Mouse (Mus musculus): ENCODE data around the gene Sept5.

Sept5 gene

DNA sequence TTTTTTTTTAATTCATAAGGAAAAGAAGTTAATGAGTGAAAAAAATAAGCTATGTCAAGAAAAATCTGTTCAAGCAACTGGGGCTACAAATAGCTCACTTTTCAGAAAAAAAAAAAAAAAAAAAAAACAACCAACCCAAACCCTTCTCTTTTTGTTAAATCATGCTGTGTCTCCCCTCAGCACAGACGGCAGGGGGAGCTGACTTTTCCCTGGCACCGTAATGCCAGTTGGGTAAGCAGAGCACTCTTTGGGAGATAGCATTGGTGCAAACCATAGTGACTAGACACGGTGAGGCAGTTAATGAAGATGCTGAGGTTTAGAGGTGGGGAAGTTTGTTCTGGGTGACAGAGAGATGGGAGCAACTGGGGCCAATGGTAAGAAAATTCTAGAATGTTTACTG lies 2.3 kb upstream of the Sept5 start:
- DNase-seq, result no peak

DNA sequence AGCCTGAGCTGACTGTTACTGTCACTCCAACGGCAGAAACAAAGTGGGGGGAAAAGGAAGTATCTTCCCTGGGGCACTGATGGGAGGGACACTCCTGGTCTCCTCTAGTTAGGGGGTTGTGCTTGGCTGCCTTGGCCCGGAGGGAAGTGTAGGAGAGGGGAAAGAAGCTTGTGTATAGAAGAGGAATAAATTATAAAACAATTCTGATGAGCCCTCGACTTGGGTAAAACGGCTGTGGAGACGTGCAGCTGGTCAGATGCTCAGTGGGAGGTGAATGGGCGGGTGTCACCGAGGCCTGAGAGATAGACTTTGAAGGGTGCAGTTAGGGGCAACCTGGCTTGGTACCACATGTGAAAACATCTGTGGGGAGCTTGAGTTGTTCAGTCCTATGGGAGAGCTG lies 1.4 kb upstream of the Sept5 start:
- no peak for DNase-seq

DNA sequence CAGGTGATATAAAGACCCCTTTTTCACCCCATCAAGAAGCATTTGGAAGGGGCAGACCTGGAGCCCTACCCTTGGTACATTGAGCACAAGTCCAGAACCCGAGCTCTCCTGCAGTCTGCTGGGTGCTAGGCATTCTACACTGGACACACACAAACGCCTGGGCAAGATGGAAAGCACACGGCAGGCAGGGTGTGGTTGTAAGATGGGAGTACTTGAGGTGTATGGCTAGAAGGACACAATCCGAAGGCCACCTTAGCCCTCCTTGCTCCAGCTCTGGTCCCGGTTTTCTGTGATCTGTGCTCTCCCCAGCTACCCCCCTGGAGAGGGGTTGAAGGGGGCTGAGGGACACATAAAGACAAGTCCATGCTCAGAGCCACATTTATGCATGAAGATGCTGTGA lies 537 bp upstream of the Sept5 start:
- DNase-seq, result no peak

DNA sequence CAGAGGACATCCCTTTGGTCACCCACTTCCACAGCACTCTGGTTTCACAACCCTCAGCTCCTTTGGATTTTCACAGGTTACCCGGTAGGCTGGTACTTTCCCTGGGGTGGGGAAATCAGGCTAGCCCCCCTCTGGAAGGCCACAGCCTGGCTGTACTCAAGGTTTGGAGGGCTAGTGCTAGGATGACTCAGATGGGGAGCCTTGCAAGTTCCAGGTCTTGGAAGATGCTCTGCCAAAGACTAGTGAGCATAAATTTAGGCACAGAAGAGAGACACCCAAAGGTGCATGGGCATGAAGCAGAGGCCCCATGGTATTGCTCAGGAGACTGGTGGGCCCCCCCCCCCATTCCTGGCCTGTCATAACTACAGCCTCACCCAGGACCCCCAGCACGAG lies 810 bp downstream of the Sept5 start:
- DNase-seq, result no peak

DNA sequence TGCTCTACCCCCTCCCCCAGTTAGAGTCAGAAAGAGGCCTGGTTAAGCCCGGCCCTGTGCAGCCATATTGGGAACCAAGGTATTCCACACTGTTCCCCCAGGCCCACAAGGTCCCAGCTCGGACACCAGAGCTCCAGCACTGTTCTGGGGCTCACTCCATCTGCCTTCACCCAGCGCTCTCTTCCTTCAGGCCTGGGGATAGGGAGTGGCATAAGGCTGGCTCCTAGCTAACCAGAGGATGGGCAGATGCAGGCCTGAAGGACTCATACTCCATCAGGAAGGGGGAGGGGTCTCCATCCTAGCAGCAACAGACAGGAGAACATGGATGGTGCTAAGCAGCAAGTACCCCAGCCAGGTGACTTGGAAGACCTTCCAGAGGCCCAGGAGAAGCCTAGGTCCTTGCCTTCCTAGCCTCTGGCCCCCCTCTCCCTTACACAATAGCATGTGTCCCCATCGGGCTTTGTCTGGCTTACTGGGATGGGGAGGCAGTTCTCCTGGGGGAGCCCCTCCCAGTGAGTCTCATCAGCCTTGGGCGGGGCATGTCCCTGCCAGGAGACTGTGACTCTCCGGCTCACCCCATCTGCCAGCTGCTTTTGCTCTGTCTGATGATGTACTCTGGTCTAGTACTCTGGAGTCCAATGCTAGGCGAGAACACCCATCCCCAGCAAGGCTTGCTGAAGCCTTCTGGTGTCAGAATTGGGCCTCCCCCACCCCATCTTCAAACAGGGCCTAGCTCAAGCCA lies 1.4 kb downstream of the Sept5 start:
- DNase-seq, result no peak

DNA sequence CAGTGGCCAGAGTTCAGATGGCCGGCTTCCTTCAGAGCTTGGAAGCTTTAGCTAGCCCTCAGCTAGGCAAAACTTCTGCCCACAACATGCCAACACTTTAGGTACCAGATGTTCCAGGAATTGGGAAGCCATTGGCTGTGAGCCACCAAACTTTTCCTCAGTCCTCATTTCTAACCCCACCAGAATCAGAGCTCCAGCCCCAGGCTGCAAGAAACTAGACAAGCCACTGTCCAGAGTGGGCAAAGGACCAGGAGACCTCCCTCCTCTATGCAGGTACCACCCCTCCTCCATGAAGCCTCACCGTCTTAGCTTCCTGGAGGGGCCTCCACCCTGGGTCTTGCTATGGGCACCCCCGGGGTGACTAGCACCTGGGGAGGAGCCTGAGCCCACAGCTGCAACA lies 2.6 kb downstream of the Sept5 start:
- no peak for DNase-seq

DNA sequence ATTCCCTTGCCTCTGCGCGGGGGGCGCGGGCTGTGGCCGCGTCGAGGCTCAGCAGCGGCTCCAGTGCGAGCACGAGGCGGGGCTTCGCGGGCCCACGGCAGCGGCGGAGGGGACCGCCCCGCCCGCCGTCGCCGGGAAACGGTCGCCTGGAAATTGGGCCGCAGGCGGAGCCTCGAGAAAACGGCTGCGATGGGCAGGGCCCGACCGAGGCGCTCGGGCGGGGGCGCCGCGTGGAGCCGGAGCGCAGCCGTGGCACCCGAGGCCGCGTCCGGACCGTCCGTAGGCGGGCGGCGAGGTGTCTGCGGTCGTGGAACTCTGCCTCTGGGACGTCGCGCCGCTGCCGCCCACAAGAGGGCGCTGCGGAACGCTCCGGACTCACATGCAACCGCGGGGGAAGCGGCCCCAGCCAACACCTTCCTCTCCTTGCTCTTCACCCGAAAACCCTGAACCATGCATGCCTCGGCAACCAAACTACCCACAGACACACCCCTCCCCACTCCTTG lies 3.3 kb downstream of the Sept5 start, which contains the start of gene Gm49601:
TSS of gene Gm49601 (minus strand) at position 52 of the 503 bp plus-strand sequence.
- peak; percentile 82 for DNase-seq

DNA sequence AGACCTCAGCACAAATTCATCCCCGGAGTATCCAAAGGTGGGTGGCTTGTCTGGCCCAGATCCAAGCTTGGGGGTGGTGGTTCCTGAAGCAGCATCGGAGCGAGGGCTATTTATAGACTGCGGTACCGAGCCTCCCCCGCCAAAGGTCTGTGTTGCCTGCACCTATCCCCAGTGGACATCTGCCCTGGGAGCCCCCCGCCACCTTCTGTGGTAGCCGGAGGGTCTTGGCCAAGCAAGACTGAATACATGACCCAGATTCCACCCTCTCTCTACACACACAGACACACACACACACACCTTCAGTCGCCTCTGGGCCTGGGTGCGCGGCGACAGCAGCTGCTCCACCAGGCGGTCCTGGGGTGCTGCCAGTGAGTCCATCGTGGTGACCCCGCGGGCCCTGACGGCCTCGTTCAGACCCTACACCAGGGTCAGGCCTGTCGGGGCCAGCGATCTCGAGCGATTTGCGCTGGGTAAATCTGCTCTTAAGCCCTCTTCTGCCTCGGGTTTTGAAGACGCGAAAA lies 3.9 kb downstream of the Sept5 start:
- no peak for DNase-seq

DNA sequence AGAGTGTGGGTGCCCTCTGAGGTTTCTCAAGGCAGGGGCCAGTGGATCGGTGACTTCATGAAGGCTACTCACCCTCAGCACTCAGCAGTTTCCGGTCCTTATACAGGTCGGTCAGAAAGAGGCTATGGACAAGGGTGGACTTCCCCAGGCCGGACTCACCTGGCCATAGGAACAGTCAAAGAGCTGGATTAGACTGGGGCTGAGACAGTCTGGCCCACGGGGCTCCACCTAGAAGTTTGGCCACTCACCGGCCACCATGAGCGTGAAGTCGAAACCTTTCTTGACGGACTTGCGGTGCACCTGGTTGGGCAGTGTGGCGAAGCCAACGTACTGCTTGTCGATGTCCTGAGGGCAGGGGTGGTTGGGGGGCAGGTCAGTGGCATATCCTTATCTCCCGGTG lies 4.7 kb downstream of the Sept5 start:
- no peak for DNase-seq

DNA sequence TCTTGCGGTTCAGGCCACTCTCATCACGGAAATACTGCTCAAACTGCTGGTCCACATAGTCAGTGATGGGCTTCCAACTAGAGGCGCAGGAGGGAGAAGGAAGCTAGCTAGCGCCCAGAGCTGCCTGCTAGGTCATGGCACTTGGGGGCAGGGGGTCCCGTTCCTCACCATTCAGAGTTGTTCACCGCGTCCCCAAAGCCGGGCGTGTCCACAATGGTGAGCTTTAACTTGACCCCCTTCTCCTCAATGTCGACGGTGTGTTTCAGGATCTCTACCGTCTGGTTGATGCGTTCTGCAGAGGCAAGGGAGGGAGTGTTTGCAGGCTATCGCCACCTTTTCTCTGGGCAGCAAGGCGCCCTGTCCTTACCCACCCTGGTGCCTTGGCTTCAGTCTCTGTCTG lies 5.1 kb downstream of the Sept5 start:
- DNase-seq, result no peak

DNA sequence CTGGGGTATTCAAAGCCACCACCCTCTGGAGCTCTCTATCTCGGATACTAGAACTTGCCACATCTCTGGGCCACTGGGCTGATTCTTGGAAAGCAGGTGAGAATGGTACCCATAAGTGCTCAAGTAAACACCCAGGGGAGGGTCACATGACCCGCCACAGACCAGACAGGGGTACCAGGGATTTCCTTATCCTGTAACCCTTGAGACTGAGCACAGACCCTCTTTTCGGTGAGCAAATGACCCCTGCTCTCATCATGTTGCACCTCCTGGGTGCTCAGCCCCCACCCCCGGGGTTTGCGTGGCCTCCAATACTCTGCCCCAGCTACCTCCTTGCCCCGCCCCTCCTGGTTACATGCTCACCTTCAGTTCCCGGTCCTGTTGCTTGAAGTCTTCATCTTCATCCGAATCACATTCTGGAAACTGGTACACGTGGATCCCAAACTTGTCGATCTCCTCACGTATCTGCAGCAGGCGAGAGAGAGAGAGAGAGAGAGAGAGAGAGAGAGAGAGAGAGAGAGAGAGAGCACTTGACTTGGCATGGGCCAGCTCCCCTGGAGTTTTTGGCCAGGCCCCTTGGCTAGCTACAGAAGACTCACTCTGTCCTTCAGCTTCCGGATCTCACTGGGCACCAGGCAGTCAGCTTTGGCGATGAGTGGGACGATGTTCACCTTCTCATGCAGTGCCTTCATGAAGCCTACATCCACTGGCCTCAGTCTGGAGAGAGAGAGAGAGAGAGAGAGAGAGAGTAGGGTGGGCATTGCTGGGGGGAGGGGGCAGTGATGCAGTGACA lies 5.8 kb downstream of the Sept5 start:
- no peak for DNase-seq

DNA sequence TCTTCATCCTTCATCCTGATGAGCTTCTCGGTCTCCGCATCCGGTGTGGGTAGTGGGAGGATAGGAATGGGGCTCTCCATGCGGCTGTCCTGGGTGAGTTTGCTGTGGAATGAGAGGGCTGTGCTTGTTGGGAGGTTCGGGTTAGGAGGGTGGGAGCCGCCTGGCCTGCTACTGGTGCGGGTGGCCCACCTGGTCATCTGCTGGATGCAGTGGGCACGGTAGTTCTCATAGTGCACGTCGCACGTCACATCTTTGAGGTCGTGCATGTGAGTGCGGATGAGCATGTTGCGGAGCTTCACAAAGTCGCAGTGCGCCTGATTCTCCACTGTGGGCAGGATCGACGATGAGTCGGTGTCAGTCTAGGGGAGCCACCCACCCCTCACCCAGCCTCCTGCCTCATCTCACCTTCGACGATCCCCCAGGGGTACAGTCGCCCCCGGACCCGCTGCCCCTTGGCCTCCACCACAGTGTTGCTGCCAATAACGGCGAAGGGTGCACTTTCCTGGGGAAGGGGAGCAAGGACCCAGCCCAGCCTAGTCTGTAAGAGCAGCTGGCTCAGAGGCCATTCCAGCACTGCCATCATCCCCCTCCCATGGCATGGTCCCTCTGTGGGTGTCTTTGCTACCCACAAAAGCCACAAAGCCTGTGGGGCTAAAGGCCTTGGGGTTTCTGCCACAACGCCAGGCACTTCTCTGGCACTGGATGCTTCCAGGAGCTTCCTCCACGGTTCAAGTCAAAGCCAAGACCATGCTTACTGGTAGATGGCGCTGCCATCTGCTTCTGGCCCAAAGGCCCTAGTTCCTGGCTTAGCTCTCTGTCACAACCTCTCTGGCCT lies 6.6 kb downstream of the Sept5 start:
- DNase-seq, result no peak

DNA sequence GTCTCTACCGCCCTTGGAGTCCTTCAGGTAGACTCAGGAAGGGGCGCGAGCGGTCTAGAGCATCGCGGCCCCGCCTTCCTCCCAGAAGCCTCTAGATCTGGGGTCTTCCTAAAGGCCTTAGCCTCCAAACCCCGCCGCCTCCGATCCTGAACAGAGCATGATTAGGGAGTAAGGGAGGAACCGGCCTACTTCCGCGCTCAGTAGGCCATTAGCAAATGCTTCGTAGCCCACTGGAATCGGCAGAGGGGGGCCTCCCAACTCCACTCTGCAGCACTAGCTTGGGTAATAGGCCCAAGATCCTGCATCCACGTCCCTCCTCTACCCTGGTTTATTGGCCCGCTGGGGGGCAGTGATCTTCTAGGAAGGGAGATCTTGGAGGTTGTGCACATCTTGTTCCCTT lies 7.7 kb downstream of the Sept5 start, which contains the start of gene Gp1bb:
TSS of gene Gp1bb (minus strand) at position 385 of the 400 bp plus-strand sequence.
- no peak for DNase-seq

DNA sequence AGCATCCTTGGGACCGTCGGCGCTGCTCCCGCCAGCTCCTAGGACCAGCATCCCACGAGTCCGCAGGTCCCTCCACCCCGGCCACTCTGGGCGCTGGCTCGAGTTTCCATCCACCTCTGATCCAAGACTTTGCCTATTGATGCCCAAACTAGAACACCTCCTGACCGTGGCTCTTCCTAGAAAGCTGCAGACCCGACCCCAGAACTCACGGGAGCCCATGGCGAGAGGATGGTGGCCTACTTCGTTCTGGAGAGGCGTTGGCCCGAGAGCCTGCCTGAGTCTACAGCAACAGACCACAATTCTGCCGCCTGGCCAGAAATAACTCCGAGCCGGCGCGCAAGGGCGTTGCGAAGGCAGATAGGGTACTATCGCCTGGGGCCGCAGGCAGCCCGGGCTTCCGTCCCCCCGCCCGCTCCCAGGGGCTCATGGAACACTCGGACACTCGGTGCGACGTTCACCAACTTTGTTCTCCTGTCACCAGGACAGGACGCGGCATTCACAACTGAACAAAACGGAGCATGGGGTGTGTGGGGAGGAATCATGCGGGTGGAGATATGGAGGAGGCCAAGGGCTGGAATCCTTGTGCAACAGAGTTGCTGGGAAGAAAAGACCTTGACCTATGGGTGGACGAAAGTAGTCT lies 8.3 kb downstream of the Sept5 start:
- no peak for DNase-seq

DNA sequence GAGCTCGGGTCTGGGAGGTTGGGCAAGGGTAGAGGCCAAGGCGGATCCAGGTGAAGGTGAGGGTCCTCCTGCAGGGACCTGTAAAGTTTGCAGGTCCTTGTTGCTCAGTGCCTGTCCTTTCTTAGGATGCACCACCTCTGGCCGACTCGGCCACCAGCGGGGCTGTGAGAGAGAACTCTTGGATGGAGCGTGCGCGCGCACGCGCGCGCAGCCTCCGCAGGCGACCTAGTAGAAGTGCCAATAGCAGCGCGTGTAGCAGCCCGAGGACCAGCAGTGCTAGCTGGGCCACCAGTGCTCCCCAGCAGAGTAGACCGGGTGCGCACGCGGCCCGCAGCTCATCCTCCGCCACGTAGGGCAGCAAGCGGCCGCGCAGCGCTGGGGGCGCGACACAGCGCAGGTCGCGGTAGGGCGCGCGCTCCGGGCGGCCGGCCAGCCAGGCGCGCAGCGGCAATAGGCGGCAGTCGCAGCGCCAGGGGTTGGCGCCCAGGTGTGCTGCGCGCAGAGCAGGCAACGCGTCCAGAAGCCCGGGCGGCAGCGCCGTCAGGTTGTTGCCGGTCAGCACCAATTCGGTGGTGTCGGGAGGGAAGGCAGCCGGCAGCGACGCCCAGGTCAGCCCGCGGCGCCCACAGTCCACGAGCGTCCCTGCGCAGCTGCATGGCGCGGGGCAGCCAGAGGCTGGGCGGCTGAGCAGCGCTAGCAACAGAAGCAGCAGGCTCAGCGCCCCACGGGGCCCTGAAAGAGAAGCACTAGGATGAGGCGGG lies 9.0 kb downstream of the Sept5 start:
- no peak for DNase-seq

DNA sequence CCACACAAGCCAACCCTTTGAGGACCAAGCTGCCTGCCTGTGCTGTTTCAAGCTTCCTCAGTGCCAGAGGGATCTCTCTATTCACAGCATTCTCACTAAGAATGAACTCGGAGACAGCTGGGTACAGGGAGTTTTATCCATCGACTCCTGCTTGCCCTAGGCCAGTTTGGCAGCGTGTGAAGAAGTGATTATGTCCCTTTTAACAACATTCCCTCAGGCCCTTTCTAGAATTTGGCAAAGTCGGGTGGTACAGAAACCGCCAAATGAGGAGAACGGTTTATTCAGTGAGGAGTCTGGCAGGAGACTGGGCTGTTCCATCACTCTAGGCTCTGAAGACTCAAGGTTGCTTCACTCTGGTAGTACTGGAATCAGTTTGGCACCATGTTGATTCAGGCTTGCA lies 9.6 kb downstream of the Sept5 start:
- no peak for DNase-seq

DNA sequence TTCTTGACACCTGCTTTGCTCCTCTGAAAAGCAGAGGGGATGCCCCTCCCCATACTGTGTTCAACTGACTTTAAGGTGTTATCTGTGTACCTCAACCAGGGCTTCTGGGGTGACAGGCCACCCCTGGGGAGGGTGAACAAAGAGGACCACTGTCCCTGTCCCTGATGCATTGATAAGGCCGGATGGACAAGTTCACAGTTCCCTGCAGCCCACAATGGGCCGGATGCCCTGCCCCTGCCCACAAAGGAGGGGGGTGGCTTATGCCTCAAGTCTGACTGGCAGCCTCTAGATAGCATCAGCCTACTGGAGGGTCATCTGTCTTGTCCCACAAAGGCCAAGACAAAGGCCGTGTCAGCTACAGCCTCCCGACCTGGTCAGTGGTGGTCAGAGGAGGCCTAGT lies 10.6 kb downstream of the Sept5 start:
- DNase-seq, result no peak

DNA sequence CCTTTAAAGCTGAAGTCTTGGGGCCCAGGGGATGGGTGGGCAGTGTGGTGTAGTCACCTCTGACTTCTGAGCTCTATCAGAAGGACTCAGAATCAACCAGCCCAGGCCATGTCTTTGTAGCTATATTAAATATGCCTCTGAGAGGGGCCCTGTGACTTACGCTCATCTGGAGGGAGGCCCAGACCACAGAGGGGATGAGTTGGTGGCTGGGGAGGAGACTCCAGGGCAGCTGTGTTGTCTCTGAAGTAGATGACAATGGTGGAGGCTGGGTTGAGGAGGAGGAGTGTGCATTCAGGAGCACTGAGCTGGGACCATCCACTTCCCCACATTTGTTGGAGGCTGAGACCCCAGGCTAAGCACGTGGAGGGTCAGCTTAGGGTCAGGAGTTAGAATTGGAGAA lies 11.5 kb downstream of the Sept5 start:
- no peak for DNase-seq

DNA sequence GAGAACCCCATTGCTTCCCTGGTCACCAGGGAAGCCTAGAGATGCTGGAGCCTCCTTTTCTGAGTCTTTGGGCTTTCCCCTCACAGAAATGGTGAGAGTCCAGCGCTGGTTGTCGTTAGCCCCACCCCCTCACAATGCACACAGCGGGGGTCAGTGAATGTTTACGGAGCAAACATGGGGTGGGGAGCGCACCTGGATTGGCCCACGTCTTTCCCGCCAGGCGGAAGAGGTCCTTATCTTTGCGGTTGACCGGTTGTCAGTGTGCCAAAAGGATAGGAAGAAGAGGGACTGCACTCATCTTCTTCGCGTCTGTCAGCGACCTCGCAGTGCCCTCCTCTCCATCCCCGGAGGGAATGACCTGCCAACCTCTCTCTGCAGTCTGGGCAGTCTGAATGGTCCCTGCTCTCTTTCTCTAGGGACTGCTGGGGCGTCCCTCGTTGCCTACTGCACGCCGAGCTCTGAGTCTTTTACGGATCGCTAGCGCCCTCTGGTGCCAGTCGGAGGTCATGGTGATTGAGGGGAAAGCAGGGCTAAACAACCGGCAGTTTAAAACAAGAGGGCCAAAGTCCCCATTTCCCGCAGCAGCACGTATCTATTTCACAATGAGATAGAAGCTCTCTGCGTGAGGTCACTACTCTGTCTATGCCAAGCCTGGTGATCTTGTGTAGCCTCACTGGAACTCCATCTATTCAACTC lies 12.2 kb downstream of the Sept5 start:
- peak; percentile 92 for DNase-seq

DNA sequence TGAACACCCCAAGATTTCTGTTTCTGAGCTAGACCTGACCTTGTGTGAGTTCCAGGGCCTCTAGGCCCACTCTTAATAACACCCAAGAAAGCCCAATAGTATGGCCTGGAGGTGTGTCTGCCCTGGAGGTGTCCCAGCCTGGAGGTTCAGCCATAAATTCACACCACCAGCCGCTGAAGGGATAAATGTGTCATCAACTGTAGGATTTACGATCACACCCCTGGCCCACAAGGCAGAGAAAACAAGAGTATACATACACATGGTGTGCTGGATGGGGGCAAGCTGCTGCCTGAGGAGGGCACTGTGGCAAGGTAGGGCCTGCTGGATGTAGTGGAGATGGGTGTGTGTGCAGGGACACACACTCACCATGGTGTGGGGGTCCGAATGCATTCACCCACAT lies 16.5 kb downstream of the Sept5 start:
- DNase-seq, result no peak

DNA sequence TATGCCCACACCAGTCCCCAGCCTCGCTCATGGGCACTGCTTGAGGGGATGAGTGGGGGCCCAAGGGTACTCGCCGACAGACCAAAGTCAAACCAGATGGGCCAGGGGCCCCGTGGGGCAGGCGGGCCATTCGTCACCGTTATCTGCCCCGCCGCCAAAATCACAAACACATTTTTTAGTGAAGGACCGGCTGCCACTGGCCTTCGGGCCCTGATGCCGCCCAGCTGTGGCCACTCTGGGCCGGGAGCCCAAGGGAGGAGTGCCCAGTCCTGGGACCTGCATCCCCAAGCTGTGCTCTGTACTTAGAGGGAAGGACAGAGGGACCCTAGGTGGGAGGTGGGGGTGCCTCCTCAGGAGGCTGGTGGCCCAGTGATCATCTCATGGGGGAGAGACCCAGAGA lies 18.0 kb downstream of the Sept5 start:
- no peak for DNase-seq
